Mouse (Mus musculus) forebrain, embryonic 11.5 days (tissue): ENCODE results near the gene Bcas3. TPM values are rescaled to one million over a fixed set of nuclear protein-coding genes. Genes with fewer than 3 reads are reported as not detected.

Experiments
- ATAC-seq: fragments of 200-750 bp; cut with Nextera tagmentation; replicated peaks from 2 replicates; pipeline ENCODE4 v1.8.0; 2017; ENCODE audit warnings: moderate TSS enrichment; ENCODE audit not compliant: low FRiP score
- DNase-seq: peaks from one replicate; pipeline ENCODE4 v3.0.0-alpha.2; 2017; ENCODE audit warnings: low spot score
- H3K27ac ChIP-seq: fragments of 300-500 bp; sonication (generic); 2 replicates; pipeline ENCODE4 v1.5.1; 2014; ENCODE audit warnings: low read depth, low read length
- H3K27me3 ChIP-seq: fragments of 300-500 bp; sonication (generic); 2 replicates; pipeline ENCODE4 v1.6.1; 2014; ENCODE audit warnings: mild to moderate bottlenecking, low read length, mixed read lengths; ENCODE audit not compliant: control insufficient read depth, insufficient read depth
- H3K36me3 ChIP-seq: fragments of 300-500 bp; sonication (generic); 2 replicates; pipeline ENCODE4 v1.6.1; 2014; ENCODE audit warnings: mild to moderate bottlenecking, low read length, moderate library complexity, mixed read lengths; ENCODE audit not compliant: control insufficient read depth, insufficient read depth
- H3K4me1 ChIP-seq: fragments of 300-500 bp; sonication (generic); replicated peaks from 2 replicates; pipeline ENCODE4 v1.6.1; 2014; ENCODE audit warnings: low read length, mixed read lengths; ENCODE audit not compliant: control insufficient read depth, insufficient read depth
- H3K4me2 ChIP-seq: fragments of 300-500 bp; sonication (generic); 2 replicates; pipeline ENCODE4 v1.6.1; 2014; ENCODE audit warnings: low read depth, mild to moderate bottlenecking, low read length, moderate library complexity, mixed read lengths; ENCODE audit not compliant: severe bottlenecking
- H3K4me3 ChIP-seq: fragments of 300-500 bp; sonication (generic); 2 replicates; pipeline ENCODE4 v1.5.1; 2014; ENCODE audit warnings: low read depth, low read length
- H3K9ac ChIP-seq: fragments of 300-500 bp; sonication (generic); 2 replicates; pipeline ENCODE4 v1.6.1; 2014; ENCODE audit warnings: low read length
- H3K9me3 ChIP-seq: fragments of 300-500 bp; sonication (generic); 2 replicates; pipeline ENCODE4 v1.6.1; 2016; ENCODE audit warnings: low read length, mixed read lengths; ENCODE audit not compliant: control insufficient read depth
- WGBS: fragments of 180-500 bp; shearing (Covaris S2); extraction: QIAGEN DNeasy Blood & Tissue Kit; methylation state at CpG from one replicate; pipeline ENCODE4 v1.1.7; 2014; 5-methylcytosine and 5-hydroxymethylcytosine counted together
- polyA plus RNA-seq: library from polyadenylated mRNA; unstranded; fragments of >200 nt; fragmentation: Nextera tagmentation; extraction: Ambion mirVana; gene quantifications from 2 replicates; pipeline ENCODE4 v1.2.1, GENCODE M21; 2014

The Bcas3 gene
- polyA plus RNA-seq, 1 experiment from 2014 or later = 17.9 TPM

DNA sequence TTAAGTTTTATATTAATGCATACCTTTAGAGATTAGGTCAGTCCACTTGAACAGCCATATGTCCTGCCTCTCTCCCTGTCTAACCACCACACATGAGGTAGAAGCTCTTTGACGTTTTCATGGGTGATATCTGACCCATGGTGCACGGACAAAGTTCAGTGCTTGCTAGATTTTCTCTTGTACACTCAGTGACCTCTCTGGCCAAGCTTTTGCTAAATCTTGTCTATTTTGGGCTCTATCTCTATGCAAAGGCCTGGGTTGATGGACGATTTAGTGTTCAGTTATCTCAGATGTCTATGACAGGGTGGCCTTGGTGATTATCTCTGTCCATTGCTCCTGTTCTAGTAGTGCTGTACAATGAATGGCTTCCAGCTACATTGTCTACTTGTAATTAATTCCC is 260.6 kb downstream of the Bcas3 start:
- Histone ChIP-seq H3K27me3 (no peaks in the 10 kb centered on the region), H3K36me3 (no peaks in the 10 kb centered on the region), H3K27ac (no peak overlapping the region), H3K9me3 (no peaks in the 10 kb centered on the region), H3K4me2 (no peak overlapping the region), H3K9ac (no peak overlapping the region), H3K4me1 (no peaks in the 10 kb centered on the region), H3K4me3 (no peak overlapping the region)
- no peak for DNase-seq
- ATAC-seq = no peak
- 85% methylated on average over 3 of the region's 3 CpGs for WGBS

- no peak overlapping the region for H3K4me2 ChIP-seq
- DNase-seq (no peak), ATAC-seq (no peak)
- H3K4me3 ChIP-seq = no peak overlapping the region
- H3K27me3 ChIP-seq = no peaks in the 10 kb centered on the region
- WGBS = 75% methylated on average over 7 of the region's 7 CpGs
- H3K9me3 ChIP-seq = no peaks in the 10 kb centered on the region
- no peaks in the 10 kb centered on the region for H3K36me3 ChIP-seq
- H3K4me1 ChIP-seq = peaks cover 4% of the 10 kb centered on the region; the same call in 1 of the 2 replicates
- H3K27ac ChIP-seq = no peak overlapping the region
- H3K9ac ChIP-seq = no peak overlapping the region
These were observed 261.5 kb downstream of the Bcas3 start for GRCm38 (mm10) chr11:85614431-85614830.

DNA sequence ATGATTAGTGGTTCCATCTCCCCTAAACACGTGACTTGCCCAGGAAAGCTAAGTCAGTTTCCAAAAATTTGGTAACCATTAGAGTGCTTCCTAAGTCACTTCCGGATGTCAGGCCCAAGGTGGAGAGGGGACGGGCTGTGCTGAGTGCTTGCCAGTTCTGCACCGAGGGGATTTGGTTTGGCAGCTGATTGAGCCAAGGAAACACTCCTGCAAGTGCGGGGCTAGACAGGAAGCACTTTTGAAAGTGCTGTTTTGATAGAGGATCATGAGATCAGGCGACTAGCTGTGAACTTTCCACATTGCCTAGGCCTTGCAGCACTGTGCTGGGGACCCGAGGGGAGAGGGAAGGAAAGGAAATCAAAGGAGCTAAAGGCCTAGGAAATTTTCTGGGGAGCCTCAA is 262.5 kb downstream of the Bcas3 start:
- DNase-seq (no peak), ATAC-seq (no peak)
- Histone ChIP-seq H3K27ac (no peak overlapping the region), H3K4me1 (peaks cover 4% of the 10 kb centered on the region; the same call in 1 of the 2 replicates), H3K27me3 (no peaks in the 10 kb centered on the region), H3K36me3 (no peaks in the 10 kb centered on the region), H3K4me3 (no peak overlapping the region), H3K4me2 (no peak overlapping the region), H3K9ac (no peak overlapping the region), H3K9me3 (no peaks in the 10 kb centered on the region)
- WGBS = 73% methylated on average over 7 of the region's 7 CpGs

DNA sequence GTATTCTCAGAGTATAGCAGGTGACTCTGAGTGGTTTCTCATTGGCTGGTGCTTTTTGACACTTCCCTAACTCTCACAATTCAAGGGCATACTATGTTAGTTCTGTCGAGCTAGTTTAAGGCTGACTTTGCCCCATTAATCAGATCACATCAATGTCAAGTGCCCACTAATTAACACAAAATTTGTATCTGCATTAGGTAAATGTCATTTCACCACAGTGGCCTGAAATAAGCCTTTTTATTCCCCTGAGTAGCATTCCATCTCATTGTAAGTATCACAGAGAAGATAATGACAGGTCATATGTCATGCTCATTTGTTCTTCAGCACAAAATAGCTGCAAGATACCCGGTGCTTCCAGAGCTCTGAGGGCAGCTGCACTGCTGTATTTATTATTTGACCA is 268.5 kb downstream of the Bcas3 start:
- H3K27ac ChIP-seq = no peak overlapping the region
- peaks cover 4% of the 10 kb centered on the region; the same call in 1 of the 2 replicates for H3K4me1 ChIP-seq
- no peaks in the 10 kb centered on the region for H3K27me3 ChIP-seq
- H3K4me2 ChIP-seq = no peak overlapping the region
- no peak overlapping the region for H3K9ac ChIP-seq
- no peak for DNase-seq
- no peak overlapping the region for H3K4me3 ChIP-seq
- H3K9me3 ChIP-seq = no peaks in the 10 kb centered on the region
- no peak for ATAC-seq
- H3K36me3 ChIP-seq = no peaks in the 10 kb centered on the region
- 32% methylated on average over 2 of the region's 2 CpGs for WGBS

- Histone ChIP-seq H3K9me3 (no peaks in the 10 kb centered on the region), H3K4me3 (no peak overlapping the region), H3K27ac (no peak overlapping the region), H3K36me3 (no peaks in the 10 kb centered on the region), H3K4me2 (no peak overlapping the region), H3K27me3 (no peaks in the 10 kb centered on the region), H3K9ac (no peak overlapping the region), H3K4me1 (peaks cover 4% of the 10 kb centered on the region; the same call in 1 of the 2 replicates)
- ATAC-seq (no peak), DNase-seq (no peak)
- 87% methylated on average over 8 of the region's 8 CpGs for WGBS
These were observed 269.0 kb downstream of the Bcas3 start for GRCm38 (mm10) chr11:85621994-85622393.

- no peak overlapping the region for H3K27ac ChIP-seq
- no peaks in the 10 kb centered on the region for H3K27me3 ChIP-seq
- no peaks in the 10 kb centered on the region for H3K9me3 ChIP-seq
- H3K9ac ChIP-seq = no peak overlapping the region
- DNase-seq (no peak), ATAC-seq (no peak)
- H3K36me3 ChIP-seq = no peaks in the 10 kb centered on the region
- 75% methylated on average over 5 of the region's 5 CpGs for WGBS
- H3K4me3 ChIP-seq = no peak overlapping the region
- 0 out of 2 replicates have a peak, but pooled peaks cover 4% of the 10 kb centered on the region for H3K4me1 ChIP-seq
- no peak overlapping the region for H3K4me2 ChIP-seq
These were observed 272.2 kb downstream of the Bcas3 start for GRCm38 (mm10) chr11:85625206-85625605.

DNA sequence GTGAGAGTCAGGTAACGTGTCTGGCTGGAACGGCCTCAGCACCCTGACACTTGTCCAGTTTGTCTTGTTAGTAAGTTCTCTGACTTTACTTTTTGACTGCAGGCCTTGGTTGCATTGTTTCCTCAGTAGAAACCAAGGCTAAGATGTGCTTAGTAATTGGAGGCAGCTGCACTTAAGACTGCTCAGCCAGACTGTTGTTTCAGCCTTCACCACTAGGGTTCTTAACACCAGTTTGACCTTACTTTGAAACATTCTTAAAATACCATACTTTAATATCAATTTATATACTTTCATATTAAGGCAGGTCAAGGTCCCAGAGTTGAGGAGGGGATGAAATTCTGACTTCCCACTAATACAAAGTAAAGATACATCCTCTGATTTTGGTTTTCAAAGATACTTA is 273.9 kb downstream of the Bcas3 start:
- Histone ChIP-seq H3K9me3 (no peaks in the 10 kb centered on the region), H3K27me3 (no peaks in the 10 kb centered on the region), H3K4me3 (no peak overlapping the region), H3K36me3 (no peaks in the 10 kb centered on the region), H3K9ac (no peak overlapping the region), H3K4me1 (0 out of 2 replicates have a peak, but pooled peaks cover 4% of the 10 kb centered on the region), H3K27ac (no peak overlapping the region), H3K4me2 (no peak overlapping the region)
- DNase-seq = no peak
- 88% methylated on average over 2 of the region's 2 CpGs for WGBS
- no peak for ATAC-seq

GRCm38 (mm10) chr11:85627405-85627804 is 274.4 kb downstream of the Bcas3 start:
- no peak overlapping the region for H3K4me3 ChIP-seq
- no peak overlapping the region for H3K9ac ChIP-seq
- 89% methylated on average over 3 of the region's 3 CpGs for WGBS
- H3K4me1 ChIP-seq = 0 out of 2 replicates have a peak, but pooled peaks cover 4% of the 10 kb centered on the region
- ATAC-seq (no peak), DNase-seq (no peak)
- no peak overlapping the region for H3K4me2 ChIP-seq
- H3K27ac ChIP-seq = no peak overlapping the region
- H3K27me3 ChIP-seq = no peaks in the 10 kb centered on the region
- no peaks in the 10 kb centered on the region for H3K9me3 ChIP-seq
- H3K36me3 ChIP-seq = no peaks in the 10 kb centered on the region

DNA sequence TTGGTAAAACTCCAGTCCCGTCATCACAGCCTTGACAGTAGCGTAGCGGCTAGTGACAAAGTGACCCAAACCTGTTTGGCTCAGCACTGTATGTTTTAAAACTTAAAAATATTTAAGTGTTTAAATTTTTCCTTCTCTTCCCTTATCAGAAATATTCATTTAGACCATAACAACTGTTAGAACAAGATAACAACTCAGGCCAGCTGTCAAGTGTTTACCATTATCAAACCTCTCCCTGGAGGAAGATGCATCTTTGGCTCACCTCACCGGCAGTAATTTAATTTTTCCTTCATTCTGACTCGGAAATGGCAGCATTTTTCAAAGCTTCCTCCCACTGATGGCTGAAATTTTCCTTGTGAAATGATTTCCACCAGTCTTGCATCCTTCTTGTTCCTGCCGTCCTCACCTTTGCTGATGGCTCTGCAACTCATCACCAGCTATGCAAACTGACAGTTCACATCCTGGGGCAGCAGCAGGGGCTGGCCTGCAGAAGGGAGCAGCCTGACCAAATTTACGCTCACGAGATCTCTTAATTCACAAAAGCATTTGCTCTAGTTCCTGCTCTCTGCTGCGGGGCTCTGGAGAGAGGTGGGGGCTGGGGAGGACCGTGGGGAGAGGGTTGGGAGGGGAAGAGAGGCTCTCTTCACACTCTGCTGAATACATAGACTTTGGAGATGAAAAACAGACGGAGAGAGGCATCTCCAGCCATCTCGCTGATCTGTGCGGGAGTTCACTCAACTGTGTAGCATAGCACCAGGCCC is 275.5 kb downstream of the Bcas3 start:
- H3K9ac ChIP-seq = no peak overlapping the region

More for the DNA sequence above, 275.5 kb downstream of the Bcas3 start:
- no peak overlapping the region for H3K4me2 ChIP-seq
- H3K4me3 ChIP-seq = no peak overlapping the region
- 54% methylated on average over 13 of the region's 13 CpGs for WGBS
- H3K36me3 ChIP-seq = no peaks in the 10 kb centered on the region
- DNase-seq (no peak), ATAC-seq (no peak)
- no peak overlapping the region for H3K27ac ChIP-seq
- H3K4me1 ChIP-seq = peaks cover 4% of the 10 kb centered on the region; the same call in 1 of the 2 replicates
- no peaks in the 10 kb centered on the region for H3K27me3 ChIP-seq
- H3K9me3 ChIP-seq = no peaks in the 10 kb centered on the region
